Mouse (Mus musculus): ENCODE measurements at regions not wholly inside any gene's neighbourhood (a gene's known extent, or its start where the extent isn't known, plus 50 kb on each side); places are given as distances from the start of the nearest gene placed in this dataset.

- no peak for TF ChIP-seq CTCF (IDR thresholded peaks at IDR 0.05; ENCODE audit: control insufficient read depth, insufficient read depth, insufficient read length)
- no peak for TF ChIP-seq MAX (IDR thresholded peaks at IDR 0.05)
Observed at GRCm38 (mm10) chr15:93099840-93100239, 175.1 kb downstream of the Gxylt1 start.
